Mouse (Mus musculus) ES-E14 (cell line): ENCODE measurements at regions not wholly inside any gene's neighbourhood (a gene's known extent, or its start where the extent isn't known, plus 50 kb on each side); places are given as distances from the start of the nearest gene placed in this dataset.

Experiments
- DNase-seq: peaks from one replicate; pipeline ENCODE4 v3.0.0-alpha.2; 2013; ENCODE audit warnings: low read depth, low spot score
- H3K27ac ChIP-seq: 2 replicates; pipeline ENCODE4 v1.5.1; 2012; ENCODE audit warnings: low read depth, mild to moderate bottlenecking, low read length, moderate library complexity, mixed read lengths; ENCODE audit not compliant: poor library complexity, insufficient read depth, severe bottlenecking
- H3K36me3 ChIP-seq: 2 replicates; pipeline ENCODE4 v1.6.1; 2012; ENCODE audit warnings: mild to moderate bottlenecking, low read length, moderate library complexity, mixed read lengths; ENCODE audit not compliant: control insufficient read depth, poor library complexity, insufficient read depth, severe bottlenecking
- H3K4me1 ChIP-seq, 2 experiments: fragments of 150-350 bp in 1 of 2; sonication (generic) in 1 of 2; 2 replicates each; pipeline ENCODE4 v1.6.1; 2012; ENCODE audit warnings: low read length in 2 of 2, mild to moderate bottlenecking in 1 of 2, mixed read lengths in 1 of 2; ENCODE audit not compliant: control insufficient read depth in 2 of 2, insufficient read depth in 2 of 2, poor library complexity in 1 of 2
- H3K4me3 ChIP-seq, 2 experiments: fragments of 150-350 bp in 1 of 2; sonication (generic) in 1 of 2; 2 replicates each; pipeline ENCODE4 v1.5.1; 2012; ENCODE audit warnings: low read length in 2 of 2, low read depth in 1 of 2, mild to moderate bottlenecking in 1 of 2, mixed read lengths in 1 of 2; ENCODE audit not compliant: insufficient read depth in 1 of 2, poor library complexity in 1 of 2, severe bottlenecking in 1 of 2
- H3K9ac ChIP-seq: 2 replicates; pipeline ENCODE4 v1.6.1; 2012; ENCODE audit warnings: low read depth, mild to moderate bottlenecking, low read length, mixed read lengths; ENCODE audit not compliant: poor library complexity, insufficient read depth, severe bottlenecking
- H3K9me3 ChIP-seq: fragments of 150-350 bp; sonication (generic); 2 replicates; pipeline ENCODE4 v1.6.1; 2012; ENCODE audit warnings: low read depth, mild to moderate bottlenecking, low read length; ENCODE audit not compliant: control insufficient read depth, insufficient read depth
- CHD2 ChIP-seq: IDR thresholded peaks from 2 replicates; pipeline ENCODE4 v1.6.1; 2014; ENCODE audit warnings: mild to moderate bottlenecking, low read depth, low read length, inconsistent platforms
- HCFC1 ChIP-seq: IDR thresholded peaks from 2 replicates; pipeline ENCODE4 v1.6.1; 2012; ENCODE audit warnings: low read length, inconsistent platforms, borderline replicate concordance; ENCODE audit not compliant: insufficient read depth
- MAFK ChIP-seq: IDR thresholded peaks from 2 replicates; pipeline ENCODE4 v1.6.1; 2014; ENCODE audit warnings: mild to moderate bottlenecking, low read depth, low read length, inconsistent platforms; ENCODE audit not compliant: insufficient read depth
- ZC3H11A ChIP-seq: IDR thresholded peaks from 2 replicates; pipeline ENCODE4 v1.6.1; 2012; ENCODE audit warnings: low read depth, mild to moderate bottlenecking, inconsistent platforms, low read length, borderline replicate concordance
- ZNF384 ChIP-seq: IDR thresholded peaks from 2 replicates; pipeline ENCODE4 v1.6.1; 2012; ENCODE audit warnings: low read depth, low read length, inconsistent platforms
- in situ Hi-C, 2 experiments: fragments of 600-800 bp; cut with MboI; formaldehyde crosslinking; loops; one replicate each; pipeline ENCODE4 v1.15.1; 2025; ENCODE audit warnings: low sequenced_read_pairs in 2 of 2, inconsistent platforms in 1 of 2; ENCODE audit not compliant: unreplicated experiment in 2 of 2

- no peak overlapping the region for H3K9ac ChIP-seq
- in situ Hi-C loops: no loop called here
- no peaks in the 10 kb centered on the region for H3K36me3 ChIP-seq
- TF ChIP-seq CHD2: no peak
- no peak for TF ChIP-seq HCFC1
- TF ChIP-seq ZNF384: no peak
- TF ChIP-seq ZC3H11A: no peak
- no peak for TF ChIP-seq MAFK
- no peak overlapping the region for H3K27ac ChIP-seq
- DNase-seq: no peak
- H3K9me3 ChIP-seq: no peaks in the 10 kb centered on the region
- no peaks in the 10 kb centered on the region for H3K4me1 ChIP-seq
- no peak overlapping the region for H3K4me3 ChIP-seq
Measured at GRCm38 (mm10) chr12:113426636-113427035, 62.7 kb upstream of the Adam6b start.

DNA sequence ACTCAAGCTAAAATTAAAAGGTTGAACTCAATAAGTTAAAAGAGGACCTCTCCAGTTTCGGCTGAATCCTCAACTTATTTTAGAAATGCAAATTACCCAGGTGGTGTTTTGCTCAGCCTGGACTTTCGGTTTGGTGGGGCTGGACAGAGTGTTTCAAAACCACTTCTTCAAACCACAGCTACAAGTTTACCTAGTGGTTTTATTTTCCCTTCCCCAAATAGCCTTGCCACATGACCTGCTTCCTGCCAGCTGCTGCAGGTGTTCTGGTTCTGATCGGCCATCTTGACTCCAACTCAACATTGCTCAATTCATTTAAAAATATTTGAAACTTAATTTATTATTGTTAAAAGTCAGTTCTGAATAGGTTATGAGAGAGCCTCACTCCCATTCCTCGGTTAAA lies 62.0 kb upstream of the Adam6b start:
- no peak for TF ChIP-seq ZNF384
- no peak for TF ChIP-seq HCFC1
- no peak for TF ChIP-seq CHD2
- TF ChIP-seq MAFK: no peak
- H3K4me3 ChIP-seq: no peak overlapping the region
- no peaks in the 10 kb centered on the region for H3K9me3 ChIP-seq
- no peak for DNase-seq
- H3K9ac ChIP-seq: no peak overlapping the region
- in situ Hi-C loops: no loop called here
- no peaks in the 10 kb centered on the region for H3K36me3 ChIP-seq
- H3K27ac ChIP-seq: no peak overlapping the region
- no peaks in the 10 kb centered on the region for H3K4me1 ChIP-seq

- H3K9me3 ChIP-seq: no peaks in the 10 kb centered on the region
- no peak overlapping the region for H3K9ac ChIP-seq
- TF ChIP-seq ZNF384 (no peak), ZC3H11A (no peak), CHD2 (no peak), MAFK (no peak), HCFC1 (no peak)
- H3K4me3 ChIP-seq: no peak overlapping the region
- no peak overlapping the region for H3K27ac ChIP-seq
- H3K36me3 ChIP-seq: no peaks in the 10 kb centered on the region
- DNase-seq: no peak
- in situ Hi-C loops: no loop called here
- H3K4me1 ChIP-seq: no peaks in the 10 kb centered on the region
Measured at GRCm38 (mm10) chr12:113428461-113428860, 60.9 kb upstream of the Adam6b start.

- Histone ChIP-seq H3K27ac (no peak overlapping the region), H3K9me3 (no peaks in the 10 kb centered on the region), H3K36me3 (no peaks in the 10 kb centered on the region), H3K4me1 (no peaks in the 10 kb centered on the region), H3K4me3 (no peak overlapping the region), H3K9ac (no peak overlapping the region)
- no peak for TF ChIP-seq ZNF384
- no peak for TF ChIP-seq ZC3H11A
- TF ChIP-seq CHD2: no peak
- TF ChIP-seq HCFC1: no peak
- in situ Hi-C loops: no loop called here
- no peak for DNase-seq
Measured at GRCm38 (mm10) chr12:113428901-113429300, 60.4 kb upstream of the Adam6b start.

DNA sequence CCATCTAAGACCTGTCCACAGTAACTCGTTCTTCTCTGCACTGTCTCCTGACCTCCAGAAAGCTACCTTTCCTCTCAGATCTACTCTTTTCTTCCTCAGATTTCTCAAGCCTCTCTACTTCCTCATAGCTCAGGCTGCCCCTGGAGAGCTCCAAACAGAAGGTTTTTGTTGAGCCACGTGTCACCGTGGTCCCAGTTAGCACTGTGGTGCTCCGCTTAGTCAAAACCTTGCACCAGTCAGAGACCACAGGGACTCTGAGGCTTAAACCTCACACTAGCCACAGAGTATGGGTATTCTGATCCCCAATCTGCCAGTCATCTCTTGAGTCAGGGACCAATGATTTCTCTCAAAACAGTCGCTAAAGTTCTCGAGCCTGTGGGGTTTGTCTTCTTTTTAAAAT lies 59.0 kb upstream of the Adam6b start:
- Histone ChIP-seq H3K27ac (no peak overlapping the region), H3K4me3 (no peak overlapping the region), H3K4me1 (no peaks in the 10 kb centered on the region), H3K36me3 (no peaks in the 10 kb centered on the region), H3K9ac (no peak overlapping the region), H3K9me3 (no peaks in the 10 kb centered on the region)
- no peak for DNase-seq
- in situ Hi-C loops: no loop called here
- no peak for TF ChIP-seq CHD2
- TF ChIP-seq ZNF384: no peak
- TF ChIP-seq HCFC1: no peak
- no peak for TF ChIP-seq ZC3H11A
- TF ChIP-seq MAFK: no peak
